Mouse (Mus musculus) kidney, adult 8-10 months (tissue): ENCODE measurements around the gene Nxph4.

ENCODE experiments used
- DNase-seq, 2 experiments: peaks; one replicate each; pipeline ENCODE4 v3.0.0; 2022

Gene Nxph4

DNA sequence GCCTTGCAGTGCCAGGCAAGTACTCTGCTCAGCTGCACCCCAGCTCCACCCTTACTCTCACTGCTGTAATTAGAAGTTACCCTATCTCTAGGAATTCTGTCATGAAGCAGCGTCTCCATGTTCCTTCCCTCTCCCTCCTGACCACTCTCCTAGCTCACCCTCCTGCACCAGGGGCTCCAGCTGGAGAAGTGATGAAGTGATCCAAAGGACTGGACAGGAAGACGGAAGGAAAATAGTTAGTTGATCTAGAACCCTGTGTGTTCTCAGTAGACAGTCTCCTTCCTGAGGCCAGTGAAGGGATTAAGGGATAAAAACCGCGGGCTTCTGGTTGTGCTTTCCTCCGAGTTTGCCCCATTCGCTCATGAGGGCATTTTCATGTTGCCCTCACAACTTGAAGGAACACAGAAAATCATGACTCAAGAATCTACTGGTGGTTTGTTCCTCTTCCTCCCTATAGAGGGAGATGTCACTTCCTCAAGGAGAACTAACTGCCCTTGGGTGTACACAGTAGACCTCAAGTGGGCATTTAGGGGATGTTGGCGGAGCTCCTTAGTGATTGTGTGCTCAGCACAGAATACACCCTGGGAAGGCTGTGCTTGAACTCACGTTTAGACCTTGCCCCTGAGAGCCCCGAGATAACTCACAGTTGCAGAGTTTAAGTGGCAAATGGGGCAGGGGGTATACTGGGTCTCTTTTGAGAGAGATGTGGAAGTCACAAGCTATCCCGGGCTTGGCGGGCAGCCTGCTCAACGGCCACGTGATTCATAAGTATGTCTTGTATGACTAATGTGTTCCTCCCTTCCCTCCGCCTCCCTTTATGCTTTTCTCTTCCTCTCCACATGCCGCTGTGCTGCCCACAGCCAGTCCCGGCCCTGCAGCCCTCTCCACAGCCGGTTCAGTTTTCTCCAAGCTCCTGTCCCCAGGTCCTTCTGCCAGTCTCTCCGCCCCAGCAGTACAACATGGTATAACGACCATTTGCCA, 53.2 kb downstream of the Nxph4 start:
- DNase-seq, result peak; percentile 38 to 41

DNA sequence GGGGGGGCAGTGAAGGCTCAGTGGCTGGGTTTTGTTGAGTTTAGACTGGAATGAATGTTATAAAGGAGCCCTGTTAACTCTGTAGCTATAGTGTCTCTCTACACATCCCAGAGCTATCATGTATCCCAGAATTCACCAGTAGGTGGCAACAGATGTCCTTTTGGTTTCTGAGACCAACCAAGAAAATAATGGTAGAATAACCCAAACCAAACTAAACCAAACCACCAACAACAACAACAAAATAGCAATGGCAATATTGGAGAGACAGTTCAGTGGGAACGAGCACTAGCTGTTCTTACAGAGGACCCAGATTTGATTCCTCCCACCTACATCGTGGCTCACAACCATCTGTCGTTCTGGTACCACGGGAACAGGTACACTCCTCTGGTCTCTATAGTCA, 55.2 kb downstream of the Nxph4 start:
- peak in 1 of 2 experiments; percentile 11 for DNase-seq

DNA sequence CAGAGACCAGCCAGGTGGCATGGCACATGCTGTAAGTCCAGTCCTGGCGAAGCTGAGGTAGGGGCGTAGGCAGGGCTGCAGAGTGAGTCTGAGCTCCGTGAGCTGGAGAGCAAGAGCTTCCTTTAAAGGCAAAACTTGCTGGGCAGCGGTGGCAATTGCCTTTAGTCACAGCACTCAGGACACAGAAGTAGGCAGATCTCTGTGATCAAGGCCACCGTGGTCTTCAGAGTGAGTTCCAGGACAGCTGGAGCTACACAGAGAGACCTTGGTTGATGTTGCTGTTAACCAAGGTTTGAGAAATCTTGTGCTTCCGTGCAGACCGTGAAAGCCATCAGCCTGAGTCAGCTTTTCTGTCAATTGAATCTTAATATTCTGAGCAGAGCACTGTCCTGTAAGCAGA, 57.1 kb downstream of the Nxph4 start:
- DNase-seq, result no peak

DNA sequence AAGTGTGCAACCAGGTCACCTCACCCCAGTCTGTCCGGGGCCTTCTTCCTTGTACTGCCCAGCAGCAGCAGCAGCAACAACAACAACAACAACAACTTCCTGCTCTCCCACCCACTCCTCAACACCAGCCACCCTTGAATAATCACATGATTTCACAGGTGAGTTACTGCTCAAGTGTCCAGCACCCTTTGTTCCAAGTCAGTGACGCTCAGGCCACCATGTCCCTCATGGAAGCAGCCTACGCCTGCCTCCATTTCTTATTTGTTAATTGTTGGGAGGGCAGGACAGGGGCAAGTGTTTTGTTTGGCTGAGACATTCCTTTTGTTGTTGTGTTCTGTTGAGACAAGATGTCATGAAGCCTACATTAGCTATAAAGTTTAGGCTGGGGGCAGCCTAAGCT, 57.8 kb downstream of the Nxph4 start:
- no peak for DNase-seq
